Mouse (Mus musculus) midbrain, embryonic 15.5 days (tissue): ENCODE measurements at regions not wholly inside any gene's neighbourhood (a gene's known extent, or its start where the extent isn't known, plus 50 kb on each side); places are given as distances from the start of the nearest gene placed in this dataset.
"Not testable (repeated sequence)": the region's sequence is repeated elsewhere in the genome, so short reads cannot be mapped to it uniquely, and the experiment has no call there.

Experiments used
- ATAC-seq: fragments of 200-750 bp; cut with Nextera tagmentation; replicated peaks from 2 replicates; pipeline ENCODE4 v1.8.0; 2017; ENCODE audit warnings: moderate TSS enrichment
- H3K27ac ChIP-seq: fragments of 300-500 bp; sonication (generic); 2 replicates; pipeline ENCODE4 v1.5.1; 2015; ENCODE audit warnings: mild to moderate bottlenecking, inconsistent platforms
- H3K27me3 ChIP-seq: fragments of 300-500 bp; sonication (generic); replicated peaks from 2 replicates; pipeline ENCODE4 v1.6.1; 2015; ENCODE audit warnings: inconsistent platforms
- H3K36me3 ChIP-seq: fragments of 300-500 bp; sonication (generic); replicated peaks from 2 replicates; pipeline ENCODE4 v1.6.1; 2015; ENCODE audit warnings: inconsistent platforms
- H3K4me1 ChIP-seq: fragments of 300-500 bp; sonication (generic); 2 replicates; pipeline ENCODE4 v1.6.1; 2015; ENCODE audit warnings: inconsistent platforms
- H3K4me2 ChIP-seq: fragments of 300-500 bp; sonication (generic); 2 replicates; pipeline ENCODE4 v1.6.1; 2015; ENCODE audit warnings: inconsistent platforms, mild to moderate bottlenecking, moderate library complexity
- H3K4me3 ChIP-seq: fragments of 300-500 bp; sonication (generic); 2 replicates; pipeline ENCODE4 v1.5.1; 2015; ENCODE audit warnings: mild to moderate bottlenecking, inconsistent platforms
- H3K9ac ChIP-seq: fragments of 300-500 bp; sonication (generic); 2 replicates; pipeline ENCODE4 v1.6.1; 2015; ENCODE audit warnings: mild to moderate bottlenecking, inconsistent platforms
- H3K9me3 ChIP-seq: fragments of 300-500 bp; sonication (generic); 2 replicates; pipeline ENCODE4 v1.6.1; 2016; ENCODE audit warnings: inconsistent platforms
- WGBS: fragments of 180-500 bp; shearing (Covaris S2); methylation state at CpG from one replicate; pipeline ENCODE4 v1.1.7; 2015; ENCODE audit warnings: mixed read lengths; 5-methylcytosine and 5-hydroxymethylcytosine counted together

DNA sequence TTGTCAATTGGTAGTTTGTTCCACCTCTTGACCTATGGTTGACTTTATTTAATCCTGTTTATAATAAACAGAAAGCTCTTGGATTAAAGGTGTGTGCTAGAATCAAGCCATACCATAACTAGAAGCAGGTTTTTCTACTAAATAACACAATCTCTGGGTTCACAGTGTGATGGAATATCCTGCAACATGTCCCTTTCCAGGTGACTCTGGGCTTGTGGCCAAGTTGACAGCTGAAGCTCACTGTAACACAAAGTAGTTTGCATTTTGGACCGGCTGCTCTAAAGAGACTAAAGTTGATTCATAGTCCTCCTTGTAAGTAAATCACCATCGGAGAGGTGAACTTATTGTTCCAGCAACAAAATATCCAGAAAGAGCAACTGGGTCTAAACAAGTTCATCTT lies 149.3 kb upstream of the Kctd3 start:
- Histone ChIP-seq H3K27me3 (no peaks in the 10 kb centered on the region), H3K36me3 (no peaks in the 10 kb centered on the region), H3K4me3 (no peak overlapping the region), H3K9me3 (no peaks in the 10 kb centered on the region), H3K4me2 (no peak overlapping the region), H3K27ac (no peak overlapping the region), H3K9ac (no peak overlapping the region), H3K4me1 (no peaks in the 10 kb centered on the region)
- WGBS: 76% methylated on average over 2 of the region's 2 CpGs
- no peak for ATAC-seq

DNA sequence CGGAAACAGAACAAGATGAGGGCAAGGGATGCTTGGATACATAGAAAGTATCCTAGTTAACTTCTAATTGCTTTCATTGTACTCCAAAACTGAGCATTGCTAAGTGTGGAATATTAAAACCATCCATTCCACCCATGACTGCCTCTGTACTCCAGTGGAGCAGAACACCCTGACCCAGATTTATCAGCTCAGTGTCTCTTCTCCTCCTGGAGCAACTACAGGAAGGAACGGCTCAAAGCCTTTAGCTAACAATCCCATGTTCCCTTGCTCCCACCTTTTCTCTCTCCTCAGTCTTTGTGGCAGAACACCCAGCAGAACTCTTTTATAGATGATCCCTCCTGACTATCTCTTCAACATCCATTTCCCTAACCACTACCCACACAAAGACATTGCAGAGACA lies 146.7 kb upstream of the Kctd3 start:
- 85% methylated on average over 2 of the region's 2 CpGs for WGBS

DNA sequence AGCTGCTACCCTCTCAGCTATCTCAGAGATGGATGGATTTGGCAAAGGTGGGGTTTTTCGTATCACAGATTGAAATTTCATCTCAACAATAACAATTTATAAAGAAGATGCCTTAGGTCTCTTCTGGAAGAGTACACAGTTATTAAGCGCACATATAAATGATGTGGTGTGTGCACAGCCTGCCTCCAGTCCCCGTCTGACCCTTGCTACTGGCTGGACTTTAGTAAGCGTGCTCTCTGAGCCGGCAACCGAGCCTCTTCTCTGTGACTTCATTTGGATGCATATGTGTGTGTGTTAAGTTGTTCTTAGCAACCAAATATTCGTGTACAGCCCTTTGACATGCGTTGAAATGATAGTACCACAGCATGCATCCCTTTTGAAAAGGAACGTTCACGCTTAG lies 145.5 kb upstream of the Kctd3 start:
- Histone ChIP-seq H3K27ac (no peak overlapping the region), H3K9ac (no peak overlapping the region), H3K4me2 (no peak overlapping the region), H3K9me3 (no peaks in the 10 kb centered on the region), H3K4me3 (no peak overlapping the region), H3K36me3 (no peaks in the 10 kb centered on the region), H3K27me3 (no peaks in the 10 kb centered on the region), H3K4me1 (no peaks in the 10 kb centered on the region)
- no peak for ATAC-seq
- 80% methylated on average over 10 of the region's 10 CpGs for WGBS

More for the DNA sequence above, 146.7 kb upstream of the Kctd3 start:
- ATAC-seq: no peak
- Histone ChIP-seq H3K4me1 (no peaks in the 10 kb centered on the region), H3K9ac (no peak overlapping the region), H3K36me3 (no peaks in the 10 kb centered on the region), H3K9me3 (no peaks in the 10 kb centered on the region), H3K4me3 (no peak overlapping the region), H3K27ac (no peak overlapping the region), H3K4me2 (no peak overlapping the region), H3K27me3 (no peaks in the 10 kb centered on the region)

- Histone ChIP-seq H3K4me1 (no peaks in the 10 kb centered on the region), H3K4me2 (no peak overlapping the region), H3K27ac (no peak overlapping the region), H3K27me3 (no peaks in the 10 kb centered on the region), H3K9me3 (no peaks in the 10 kb centered on the region), H3K36me3 (no peaks in the 10 kb centered on the region), H3K9ac (no peak overlapping the region), H3K4me3 (no peak overlapping the region)
- WGBS: 34% methylated on average over 9 of the region's 9 CpGs
- ATAC-seq: no peak
Observed at GRCm38 (mm10) chr1:189142982-189143451, 135.4 kb upstream of the Kctd3 start.

DNA sequence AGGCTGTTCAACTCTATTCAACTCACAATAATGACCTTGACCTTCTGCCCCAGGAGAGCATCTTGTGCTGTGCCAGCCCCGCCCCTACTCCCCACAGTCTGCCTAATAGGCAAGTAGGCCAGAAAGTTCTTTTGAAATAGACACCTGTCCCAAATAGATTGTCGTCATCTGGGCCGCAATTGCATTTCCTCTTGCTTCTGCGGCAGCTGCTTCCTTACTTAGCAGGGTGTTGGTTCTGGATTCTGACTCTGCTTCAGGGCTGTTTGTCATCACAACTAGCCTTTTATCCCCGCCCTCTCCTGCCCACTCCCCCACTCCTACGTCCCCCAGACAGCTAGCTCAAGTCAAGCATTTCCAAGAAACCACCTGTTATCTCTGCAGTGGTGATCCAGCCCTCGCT lies 134.9 kb upstream of the Kctd3 start:
- no peak overlapping the region for H3K9ac ChIP-seq
- no peak for ATAC-seq
- no peak overlapping the region for H3K4me2 ChIP-seq
- H3K27ac ChIP-seq: no peak overlapping the region
- H3K27me3 ChIP-seq: no peaks in the 10 kb centered on the region
- H3K4me1 ChIP-seq: no peaks in the 10 kb centered on the region
- no peak overlapping the region for H3K4me3 ChIP-seq
- H3K9me3 ChIP-seq: no peaks in the 10 kb centered on the region
- no peaks in the 10 kb centered on the region for H3K36me3 ChIP-seq
- WGBS: 50% methylated on average over 7 of the region's 7 CpGs

DNA sequence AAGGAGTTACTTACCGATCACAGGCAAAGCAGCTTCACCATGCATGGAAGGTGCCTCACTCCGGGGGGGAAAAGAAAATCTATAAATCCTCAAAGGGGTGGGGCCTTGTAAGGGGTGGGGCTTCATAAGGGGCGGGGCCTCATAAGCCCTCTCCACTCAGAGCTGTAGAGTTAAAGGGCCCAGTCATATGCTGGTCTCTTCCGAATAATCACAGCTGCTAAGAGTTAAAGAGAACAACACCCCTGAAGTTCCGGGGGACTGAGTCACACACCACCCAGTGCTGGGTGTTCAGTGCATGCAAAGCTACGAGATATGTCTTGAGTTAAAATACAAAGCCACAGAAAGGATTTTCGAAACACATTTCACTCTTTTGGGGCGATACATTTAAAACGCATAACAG lies 134.1 kb upstream of the Kctd3 start:
- no peak for ATAC-seq
- Histone ChIP-seq H3K36me3 (no peaks in the 10 kb centered on the region), H3K4me2 (no peak overlapping the region), H3K9me3 (no peaks in the 10 kb centered on the region), H3K4me3 (no peak overlapping the region), H3K9ac (no peak overlapping the region), H3K27me3 (no peaks in the 10 kb centered on the region), H3K4me1 (no peaks in the 10 kb centered on the region), H3K27ac (no peak overlapping the region)
- 89% methylated on average over 9 of the region's 9 CpGs for WGBS

GRCm38 (mm10) chr1:189136731-189137385 lies 129.2 kb upstream of the Kctd3 start:
- Histone ChIP-seq H3K9ac (no peak overlapping the region), H3K4me3 (no peak overlapping the region), H3K9me3 (no peaks in the 10 kb centered on the region), H3K27me3 (no peaks in the 10 kb centered on the region), H3K27ac (no peak overlapping the region), H3K4me1 (no peaks in the 10 kb centered on the region), H3K36me3 (no peaks in the 10 kb centered on the region), H3K4me2 (no peak overlapping the region)
- WGBS: 84% methylated on average over 7 of the region's 7 CpGs
- no peak for ATAC-seq

GRCm38 (mm10) chr1:189135826-189136225 lies 128.2 kb upstream of the Kctd3 start:
- no peaks in the 10 kb centered on the region for H3K27me3 ChIP-seq
- H3K36me3 ChIP-seq: no peaks in the 10 kb centered on the region
- no peaks in the 10 kb centered on the region for H3K9me3 ChIP-seq
- no peak overlapping the region for H3K9ac ChIP-seq
- no peak overlapping the region for H3K27ac ChIP-seq
- no peaks in the 10 kb centered on the region for H3K4me1 ChIP-seq
- WGBS: 87% methylated on average over 4 of the region's 4 CpGs
- no peak for ATAC-seq
- no peak overlapping the region for H3K4me2 ChIP-seq
- H3K4me3 ChIP-seq: no peak overlapping the region

DNA sequence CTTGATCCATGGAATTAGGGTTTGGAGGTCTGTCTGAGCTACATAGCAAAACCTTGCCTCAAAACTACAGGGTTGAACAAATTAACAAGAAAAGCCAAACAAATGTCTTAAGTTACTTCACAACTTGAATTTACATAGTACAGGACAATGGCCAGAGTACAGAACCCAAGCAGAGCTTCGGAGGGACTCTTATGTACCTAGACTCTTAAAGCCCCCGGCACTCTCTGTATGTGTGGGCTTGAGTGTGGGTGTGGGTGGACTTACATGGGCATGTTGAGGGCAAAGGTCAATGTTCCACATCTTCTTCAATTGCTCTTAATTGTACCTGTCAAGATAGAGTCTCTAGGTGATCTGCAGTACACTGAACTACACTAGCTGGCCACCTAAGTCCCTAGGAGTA lies 121.1 kb upstream of the Kctd3 start:
- Histone ChIP-seq H3K4me1 (no peaks in the 10 kb centered on the region), H3K4me2 (no peak overlapping the region), H3K4me3 (no peak overlapping the region), H3K27me3 (no peaks in the 10 kb centered on the region), H3K9ac (no peak overlapping the region), H3K9me3 (no peaks in the 10 kb centered on the region), H3K27ac (no peak overlapping the region), H3K36me3 (no peaks in the 10 kb centered on the region)
- 89% methylated on average over 2 of the region's 2 CpGs for WGBS
- no peak for ATAC-seq

GRCm38 (mm10) chr1:189128246-189128645 lies 120.6 kb upstream of the Kctd3 start:
- not testable (repeated sequence) for H3K4me3 ChIP-seq, ATAC-seq, H3K4me2 ChIP-seq, H3K36me3 ChIP-seq, H3K4me1 ChIP-seq, H3K27ac ChIP-seq, H3K9me3 ChIP-seq, H3K27me3 ChIP-seq, H3K9ac ChIP-seq
- WGBS: 63% methylated on average over 5 of the region's 5 CpGs

DNA sequence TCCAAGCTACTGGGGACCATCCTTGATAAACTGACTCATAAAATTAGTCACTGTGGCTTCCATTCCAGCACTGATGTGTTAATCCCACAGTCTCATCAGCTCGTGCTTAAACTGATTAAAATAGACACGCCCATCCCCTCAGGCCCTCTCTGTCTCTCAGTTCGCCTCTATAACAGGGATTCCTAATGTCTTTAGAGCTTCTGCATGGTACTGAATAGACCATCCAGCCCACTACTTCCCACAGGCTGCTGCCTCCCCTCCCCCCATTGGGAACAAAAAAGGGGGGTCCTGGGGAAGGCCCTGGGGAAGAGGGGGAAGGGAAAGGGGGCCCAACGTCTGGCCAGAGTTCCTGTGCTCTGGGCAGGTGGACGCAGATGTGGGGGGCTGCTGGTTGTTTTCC lies 119.7 kb upstream of the Kctd3 start:
- H3K4me2 ChIP-seq: no peak overlapping the region
- H3K9me3 ChIP-seq: no peaks in the 10 kb centered on the region
- no peaks in the 10 kb centered on the region for H3K27me3 ChIP-seq
- no peaks in the 10 kb centered on the region for H3K36me3 ChIP-seq
- no peaks in the 10 kb centered on the region for H3K4me1 ChIP-seq
- H3K27ac ChIP-seq: no peak overlapping the region
- H3K4me3 ChIP-seq: no peak overlapping the region
- H3K9ac ChIP-seq: no peak overlapping the region
- WGBS: 19% methylated on average over 5 of the region's 5 CpGs
- ATAC-seq: no peak

DNA sequence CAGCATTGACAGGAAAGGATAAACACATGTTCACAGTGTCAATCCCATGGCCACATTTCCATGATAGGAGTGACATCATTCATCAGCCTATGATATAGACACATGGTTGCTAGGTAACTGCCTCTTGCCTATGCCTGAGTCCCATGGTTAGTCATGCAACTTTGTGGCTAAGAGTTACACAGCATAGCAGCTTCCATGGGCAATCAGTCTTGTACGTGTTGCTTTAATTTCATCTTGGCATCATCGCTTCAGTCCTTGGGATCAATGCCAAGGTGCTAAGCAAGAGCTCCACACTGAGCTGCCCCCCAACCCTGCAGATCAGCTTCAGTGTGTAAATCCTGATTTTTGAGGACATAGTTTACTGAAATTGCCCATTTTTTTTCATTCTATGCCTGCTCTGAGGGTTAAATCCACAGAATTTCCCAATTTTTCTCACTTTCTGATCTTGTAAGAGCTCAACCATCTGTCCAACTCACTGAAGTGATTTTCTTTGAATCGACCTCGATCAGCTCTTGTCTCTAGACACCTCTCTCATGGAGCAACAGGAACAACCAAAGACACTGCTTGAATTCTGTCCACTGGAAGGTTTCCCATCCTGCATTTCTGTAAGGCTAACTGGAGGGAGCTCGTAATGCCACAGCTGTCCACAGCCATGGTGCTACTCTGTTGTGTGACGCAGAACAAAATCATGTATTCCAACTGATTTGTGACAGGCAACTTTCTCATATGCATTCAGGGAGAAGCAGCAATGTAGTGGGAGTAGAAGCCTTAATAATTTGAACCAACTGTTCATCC lies 112.5 kb upstream of the Kctd3 start:
- 86% methylated on average over 6 of the region's 6 CpGs for WGBS
- H3K36me3 ChIP-seq: no peaks in the 10 kb centered on the region
- no peak overlapping the region for H3K4me3 ChIP-seq
- ATAC-seq: no peak
- H3K27me3 ChIP-seq: no peaks in the 10 kb centered on the region
- H3K9ac ChIP-seq: no peak overlapping the region
- H3K9me3 ChIP-seq: no peaks in the 10 kb centered on the region
- no peaks in the 10 kb centered on the region for H3K4me1 ChIP-seq
- no peak overlapping the region for H3K27ac ChIP-seq
- no peak overlapping the region for H3K4me2 ChIP-seq

- not testable (repeated sequence) for H3K9me3 ChIP-seq, H3K4me3 ChIP-seq, H3K27me3 ChIP-seq, H3K4me1 ChIP-seq, H3K9ac ChIP-seq, H3K4me2 ChIP-seq, H3K27ac ChIP-seq, ATAC-seq, H3K36me3 ChIP-seq
- 89% methylated on average over 1 of the region's 1 CpGs for WGBS
Observed at GRCm38 (mm10) chr1:189119005-189119404, 111.4 kb upstream of the Kctd3 start.
